Mouse (Mus musculus) heart, postnatal 0 days (tissue): ENCODE measurements around the gene Foxj1.

ENCODE experiments used
- CTCF ChIP-seq: IDR thresholded peaks from 2 replicates; pipeline ENCODE4 v1.5.1; 2016; ENCODE audit warnings: antibody characterized with exemption, control low read depth, low read depth
- EP300 ChIP-seq: IDR thresholded peaks from 2 replicates; pipeline ENCODE4 v1.6.1; 2016; ENCODE audit warnings: antibody characterized with exemption, low read depth

DNA sequence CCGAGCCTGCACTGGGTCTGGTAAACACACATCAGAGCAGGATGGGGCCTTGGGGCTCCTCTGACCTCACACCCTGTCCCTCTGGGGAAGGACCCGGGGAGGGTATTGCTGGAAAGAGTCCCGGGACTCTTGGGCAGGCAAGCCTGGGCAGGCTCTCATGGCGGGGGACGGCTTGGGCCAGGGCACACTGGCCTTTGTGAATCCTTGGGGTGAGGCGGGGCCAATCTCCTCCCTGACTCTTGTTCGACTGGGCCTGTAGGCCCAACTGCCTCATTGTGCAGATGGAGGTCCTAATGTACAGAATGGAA, 5.0 kb downstream of the Foxj1 start:
- no peak for TF ChIP-seq CTCF
- TF ChIP-seq EP300 = no peak
